Comparison of ENCODE assay signal across 23 mouse cellular contexts in genomic region chr4:59861871-59862270, GRCm38 (mm10). TPM values are rescaled to one million over a fixed set of nuclear protein-coding genes. Genes with fewer than 3 reads are reported as not detected.
A peak's percentile ranks its signal among the peaks of the same experiment; 100 is the strongest.
DNase-seq lines count a peak whose midpoint lies in the region; ATAC-seq and TF ChIP-seq lines count a peak whose summit lies in the region.
"Had no signal": no experiment of that assay in that cellular context is flagged by ENCODE, and none has a peak within 500 bp of the region (broad histone marks: within the 10 kb centered on the region; RNA-seq: fewer than 3 reads in every experiment).

No protein-coding gene starts in this region.

- H3K27me3 ChIP-seq in forebrain, postnatal 0 days (ENCODE audit: insufficient read depth, low read length) = no peaks in the 10 kb centered on the region
- H3K27me3 ChIP-seq in forebrain, embryonic 13.5 days = no peaks in the 10 kb centered on the region
- no peaks in the 10 kb centered on the region for H3K27me3 ChIP-seq in liver, embryonic 15.5 days
- H3K27me3 ChIP-seq in liver, embryonic 11.5 days (replicated peaks; ENCODE audit: control insufficient read depth, insufficient read depth, low read length) = no peaks in the 10 kb centered on the region
- H3K27me3 ChIP-seq in CH12.LX (replicated peaks) = no peaks in the 10 kb centered on the region
- H3K27me3 ChIP-seq: intestine, embryonic 15.5 days; neural tube, embryonic 13.5 days had no signal

- dilution Hi-C loops in CH12.LX (cut with MboI; ENCODE audit: extremely low pct_ligation_motif_present, extremely low pct_unique_long_range_greater_than_20kb, low sequenced_read_pairs) = no loop called here

- TF ChIP-seq CTCF in forebrain, postnatal 0 days (IDR thresholded peaks at IDR 0.05; ENCODE audit: low read depth) = no peak
- no peak for TF ChIP-seq CTCF in CH12.LX (conservative IDR thresholded peaks at IDR 0.05 in 1 of 2, IDR thresholded peaks at IDR 0.05 in 1 of 2; ENCODE audit: low read depth in 2 of 2, low read length in 2 of 2)
- TF ChIP-seq CTCF in cortical plate, adult 2 months (IDR thresholded peaks at IDR 0.05; ENCODE audit: extremely low read depth, insufficient read depth, low read length) = no peak

- no peak overlapping the region for H3K27ac ChIP-seq in forebrain, postnatal 0 days (ENCODE audit: low read depth, low read length)
- H3K27ac ChIP-seq in forebrain, embryonic 13.5 days = no peak overlapping the region
- 0 out of 2 replicates have a peak overlapping the region, but pooled peaks have one; percentile 6 for H3K27ac ChIP-seq in liver, embryonic 15.5 days (replicated peaks)
- H3K27ac ChIP-seq in liver, embryonic 11.5 days (ENCODE audit: low read depth, low read length) = no peak overlapping the region
- peak overlapping the region; percentile 18; the same call in 1 of the 2 replicates for H3K27ac ChIP-seq in CH12.LX (ENCODE audit: insufficient read depth, low read depth)
- 0 out of 2 replicates have a peak overlapping the region, but pooled peaks have one; percentile 63 for H3K27ac ChIP-seq in cortical plate, adult 2 months (ENCODE audit: insufficient read depth, low read length)
- H3K27ac ChIP-seq: intestine, embryonic 15.5 days; limb, embryonic 10.5 days; neural tube, embryonic 13.5 days had no signal

- no peaks in the 10 kb centered on the region for H3K4me1 ChIP-seq in forebrain, postnatal 0 days (ENCODE audit: insufficient read depth)
- no peaks in the 10 kb centered on the region; the same call in 1 of the 2 replicates for H3K4me1 ChIP-seq in forebrain, embryonic 13.5 days
- H3K4me1 ChIP-seq in liver, embryonic 15.5 days (replicated peaks) = peaks cover 25% of the 10 kb centered on the region
- peaks cover 11% of the 10 kb centered on the region for H3K4me1 ChIP-seq in liver, embryonic 11.5 days (replicated peaks; ENCODE audit: control insufficient read depth, insufficient read depth, low read length)
- H3K4me1 ChIP-seq in CH12.LX (ENCODE audit: control insufficient read depth in 1 of 2, insufficient read depth in 2 of 2) = peaks cover 10 to 50% of the 10 kb centered on the region in 2 experiments
- H3K4me1 ChIP-seq in cortical plate, adult 2 months (ENCODE audit: control insufficient read depth, insufficient read depth, low read length) = peaks cover 4% of the 10 kb centered on the region

- H3K9ac ChIP-seq in forebrain, postnatal 0 days = no peak overlapping the region
- H3K9ac ChIP-seq in forebrain, embryonic 13.5 days = no peak overlapping the region
- H3K9ac ChIP-seq in liver, embryonic 15.5 days = no peak overlapping the region
- no peak overlapping the region for H3K9ac ChIP-seq in liver, embryonic 11.5 days (ENCODE audit: low read depth, low read length)
- H3K9ac ChIP-seq in CH12.LX (ENCODE audit: insufficient read depth, low read depth) = no peak overlapping the region
- H3K9ac ChIP-seq: intestine, embryonic 15.5 days; neural tube, embryonic 13.5 days had no signal

- no peak for TF ChIP-seq EP300 in CH12.LX (IDR thresholded peaks at IDR 0.05; ENCODE audit: low read length)

- H3K79me2 ChIP-seq in CH12.LX (replicated peaks; ENCODE audit: control insufficient read depth, extremely low read depth, insufficient read depth, poor library complexity, severe bottlenecking) = no peaks in the 10 kb centered on the region; the same call in 1 of the 2 replicates

- H3K9me3 ChIP-seq in forebrain, postnatal 0 days (ENCODE audit: low read length) = no peaks in the 10 kb centered on the region
- no peaks in the 10 kb centered on the region for H3K9me3 ChIP-seq in forebrain, embryonic 13.5 days (replicated peaks)
- no peaks in the 10 kb centered on the region for H3K9me3 ChIP-seq in liver, embryonic 15.5 days (replicated peaks)
- H3K9me3 ChIP-seq in liver, embryonic 11.5 days (ENCODE audit: control insufficient read depth, low read length) = no peaks in the 10 kb centered on the region
- H3K9me3 ChIP-seq in CH12.LX (replicated peaks; ENCODE audit: low read length) = no peaks in the 10 kb centered on the region
- H3K9me3 ChIP-seq: intestine, embryonic 15.5 days; limb, embryonic 10.5 days; neural tube, embryonic 13.5 days had no signal

- no peak overlapping the region for H3K4me3 ChIP-seq in forebrain, postnatal 0 days (ENCODE audit: low read depth, low read length)
- no peak overlapping the region for H3K4me3 ChIP-seq in forebrain, embryonic 13.5 days
- H3K4me3 ChIP-seq in liver, embryonic 15.5 days (replicated peaks) = no peak overlapping the region
- H3K4me3 ChIP-seq in liver, embryonic 11.5 days (ENCODE audit: low read depth, low read length) = no peak overlapping the region
- H3K4me3 ChIP-seq in CH12.LX (replicated peaks in 1 of 3; ENCODE audit: low read depth in 2 of 3, low read length in 2 of 3, poor library complexity in 1 of 3) = no peak overlapping the region
- H3K4me3 ChIP-seq in cortical plate, adult 2 months (ENCODE audit: insufficient read depth, low read length) = no peak overlapping the region
- H3K4me3 ChIP-seq: intestine, embryonic 15.5 days; limb, embryonic 10.5 days; neural tube, embryonic 13.5 days had no signal

- no peak for TF ChIP-seq POLR2A in CH12.LX (IDR thresholded peaks at IDR 0.05; ENCODE audit: low read depth, low read length)
- TF ChIP-seq POLR2A in cortical plate, adult 2 months (IDR thresholded peaks at IDR 0.05; ENCODE audit: extremely low read depth, insufficient read depth, low read length) = no peak

- H3K36me3 ChIP-seq in forebrain, postnatal 0 days (ENCODE audit: insufficient read depth) = peaks cover 3% of the 10 kb centered on the region; the same call in 1 of the 2 replicates
- peaks cover 6% of the 10 kb centered on the region; the same call in 1 of the 2 replicates for H3K36me3 ChIP-seq in forebrain, embryonic 13.5 days (ENCODE audit: poor library complexity, severe bottlenecking)
- H3K36me3 ChIP-seq in liver, embryonic 15.5 days (replicated peaks) = no peaks in the 10 kb centered on the region
- no peaks in the 10 kb centered on the region for H3K36me3 ChIP-seq in liver, embryonic 11.5 days (ENCODE audit: control insufficient read depth, insufficient read depth, low read length)
- H3K36me3 ChIP-seq in CH12.LX (replicated peaks in 1 of 2; ENCODE audit: control insufficient read depth in 1 of 2, insufficient read depth in 1 of 2, low read length in 1 of 2) = peaks cover 9 to 73% of the 10 kb centered on the region in 2 experiments
- H3K36me3 ChIP-seq: intestine, embryonic 15.5 days; limb, embryonic 10.5 days had no signal

- DNase-seq in forebrain, postnatal 0 days = peak; percentile 35
- DNase-seq in liver, embryonic 11.5 days (ENCODE audit: low spot score) = no peak
- no peak for DNase-seq in CH12.LX (ENCODE audit: extremely low read depth)
- DNase-seq in spleen, postnatal 4 days (ENCODE audit: low spot score in 2 of 2) = no peak
- no peak for DNase-seq in frontal cortex, postnatal 36 days (ENCODE audit: low spot score in 2 of 2)
- DNase-seq: adrenal gland, postnatal 36 days; cerebellum, adult 9-10 months; gastrocnemius, postnatal 36 days; kidney, adult 9 months; kidney, postnatal 4 days; lung, adult 2 months; lung, postnatal 36 days; thymus, postnatal 14 days had no signal

- in situ Hi-C loops in CH12.LX (cut with MboI; ENCODE audit: low pct_ligation_motif_present, low pct_unique_long_range_greater_than_20kb, low sequenced_read_pairs) = loop anchor here (25.0 kb wide), 1 partner anchor 500 kb away; no protein-coding TSS in a partner anchor

- no peak for TF ChIP-seq RAD21 in CH12.LX (IDR thresholded peaks at IDR 0.05; ENCODE audit: low read depth, low read length)

- ATAC-seq in forebrain, postnatal 0 days = peak; percentile 81
- ATAC-seq in forebrain, embryonic 13.5 days = no peak
- no peak for ATAC-seq in liver, embryonic 15.5 days (ENCODE audit: insufficient read depth)
- ATAC-seq in liver, embryonic 11.5 days (replicated peaks; ENCODE audit: low FRiP score) = no peak
- ATAC-seq: intestine, embryonic 15.5 days had no signal

- H3K4me2 ChIP-seq in forebrain, postnatal 0 days (ENCODE audit: low read depth) = no peak overlapping the region
- no peak overlapping the region for H3K4me2 ChIP-seq in forebrain, embryonic 13.5 days
- no peak overlapping the region for H3K4me2 ChIP-seq in liver, embryonic 15.5 days
- H3K4me2 ChIP-seq in liver, embryonic 11.5 days = no peak overlapping the region
- H3K4me2 ChIP-seq in CH12.LX (ENCODE audit: insufficient read depth, low read depth, poor library complexity, severe bottlenecking) = no peak overlapping the region
- H3K4me2 ChIP-seq: intestine, embryonic 15.5 days; midbrain, embryonic 11.5 days; neural tube, embryonic 13.5 days had no signal

- 25% methylated on average over 4 of the region's 4 CpGs for WGBS in forebrain, postnatal 0 days
- WGBS in forebrain, embryonic 13.5 days = 54% methylated on average over 4 of the region's 4 CpGs
- 47% methylated on average over 4 of the region's 4 CpGs for WGBS in liver, embryonic 15.5 days (ENCODE audit: insufficient replicate concordance)
- WGBS in liver, embryonic 11.5 days = 73% methylated on average over 4 of the region's 4 CpGs

TF ChIP-seq in CH12.LX, 34 proteins besides CTCF, POLR2A, EP300 and RAD21 (continues in another document):
- TF ChIP-seq IRF4 (IDR thresholded peaks at IDR 0.05; ENCODE audit: low read depth, low read length) = no peak
- no peak for TF ChIP-seq ZMIZ1 (IDR thresholded peaks at IDR 0.05; ENCODE audit: low read depth, low read length)
- no peak for TF ChIP-seq ZNF384 (IDR thresholded peaks at IDR 0.05; ENCODE audit: low read depth, low read length)
- no peak for TF ChIP-seq MEF2A (IDR thresholded peaks at IDR 0.05; ENCODE audit: borderline replicate concordance, low read depth, low read length)

RNA-seq across cellular contexts. Expression of gene Slc46a2, which starts 53.0 kb away (rescaled TPM):
- not detected in 2 replicates for total RNA-seq in forebrain, postnatal 0 days (2014; rRNA removed)
- 0.05 and 0.12 TPM in 2 replicates for polyA plus RNA-seq in forebrain, postnatal 0 days (2015; fragmentation: Nextera tagmentation; extraction: Ambion mirVana)
- not detected in 2 replicates for polyA plus RNA-seq in forebrain, embryonic 13.5 days (2015; fragmentation: Nextera tagmentation; extraction: Ambion mirVana)
- not detected in 2 replicates for polyA plus RNA-seq in liver, embryonic 15.5 days (2015; fragmentation: Nextera tagmentation; extraction: Ambion mirVana)
- not detected in 2 replicates for polyA plus RNA-seq in liver, embryonic 11.5 days (2014; fragmentation: Nextera tagmentation; extraction: Ambion mirVana)
- total RNA-seq in CH12.LX (2012; rRNA removed) (not detected in 2 replicates), CH12.LX (2014; rRNA removed) (not detected in 2 replicates)
- polyA plus RNA-seq in CH12.LX (2012; ENCODE audit: insufficient read length, low read depth) = not detected in 2 replicates
- polyA plus RNA-seq in cortical plate, adult 2 months (2012; rRNA removed) = not detected in 2 replicates
- total RNA-seq: adrenal gland, postnatal 36 days; hematopoietic stem cell, adult 5-6 weeks; left cerebral cortex, adult 18-20 months; liver, adult 2 months had no signal
- polyA plus RNA-seq: intestine, embryonic 15.5 days; limb, embryonic 10.5 days; liver, adult 2 months; neural tube, embryonic 13.5 days had no signal

RNA-seq across cellular contexts. Expression of gene Snx30, which starts 56.2 kb away (rescaled TPM):
- 22.7 and 31.4 TPM in 2 replicates for total RNA-seq in forebrain, postnatal 0 days (2014; rRNA removed)
- polyA plus RNA-seq in forebrain, postnatal 0 days (2015; fragmentation: Nextera tagmentation; extraction: Ambion mirVana) = 9.8 and 16.9 TPM in 2 replicates
- 8.8 and 9.4 TPM in 2 replicates for polyA plus RNA-seq in forebrain, embryonic 13.5 days (2015; fragmentation: Nextera tagmentation; extraction: Ambion mirVana)
- 3.7 and 4.3 TPM in 2 replicates for polyA plus RNA-seq in liver, embryonic 15.5 days (2015; fragmentation: Nextera tagmentation; extraction: Ambion mirVana)
- polyA plus RNA-seq in liver, embryonic 11.5 days (2014; fragmentation: Nextera tagmentation; extraction: Ambion mirVana) = 5.7 and 6.5 TPM in 2 replicates
- 8.1 and 8.4 TPM in 2 replicates for total RNA-seq in CH12.LX (2012; rRNA removed)
- 7.9 and 9.7 TPM in 2 replicates for total RNA-seq in CH12.LX (2014; rRNA removed)
- polyA plus RNA-seq in CH12.LX (2012; ENCODE audit: insufficient read length, low read depth) = 15.9 and 16.9 TPM in 2 replicates
- polyA plus RNA-seq in cortical plate, adult 2 months (2012; rRNA removed) = 14.6 and 14.7 TPM in 2 replicates

Comparison
In these comparisons a context has a peak if more than half of its experiments do, and no peak if none do; other contexts are left out.
1. H3K27ac ChIP-seq: peak in liver, embryonic 15.5 days (single experiment), CH12.LX (single experiment) and cortical plate, adult 2 months (single experiment); none in forebrain, postnatal 0 days (single experiment), forebrain, embryonic 13.5 days (single experiment) and liver, embryonic 11.5 days (single experiment).